Mouse (Mus musculus) midbrain, postnatal 0 days (tissue): ENCODE measurements at regions not wholly inside any gene's neighbourhood (a gene's known extent, or its start where the extent isn't known, plus 50 kb on each side); places are given as distances from the start of the nearest gene placed in this dataset.

Experiments
- ATAC-seq: fragments of 200-750 bp; cut with Nextera tagmentation; 2 replicates; pipeline ENCODE4 v1.8.0; 2017; ENCODE audit warnings: moderate number of reproducible peaks, mild to moderate bottlenecking, moderate TSS enrichment, moderate library complexity; ENCODE audit not compliant: low FRiP score
- DNase-seq: peaks from one replicate; pipeline ENCODE4 v3.0.0-alpha.2; 2015; ENCODE audit warnings: low spot score
- H3K27ac ChIP-seq: fragments of 300-500 bp; sonication (generic); 2 replicates; pipeline ENCODE4 v1.5.1; 2014; ENCODE audit warnings: low read depth, mild to moderate bottlenecking, low read length, mixed read lengths
- H3K27me3 ChIP-seq: fragments of 300-500 bp; sonication (generic); 2 replicates; pipeline ENCODE4 v1.6.1; 2014; ENCODE audit warnings: low read length, control low read depth, mixed read lengths; ENCODE audit not compliant: insufficient read depth
- H3K36me3 ChIP-seq: fragments of 300-500 bp; sonication (generic); 2 replicates; pipeline ENCODE4 v1.6.1; 2014; ENCODE audit warnings: low read length, control low read depth, mixed read lengths; ENCODE audit not compliant: insufficient read depth
- H3K4me1 ChIP-seq: fragments of 300-500 bp; sonication (generic); 2 replicates; pipeline ENCODE4 v1.6.1; 2014; ENCODE audit warnings: mild to moderate bottlenecking, control low read depth, antibody characterized with exemption, low read length, mixed read lengths; ENCODE audit not compliant: insufficient read depth
- H3K4me2 ChIP-seq: fragments of 300-500 bp; sonication (generic); 2 replicates; pipeline ENCODE4 v1.6.1; 2014; ENCODE audit warnings: low read depth, mild to moderate bottlenecking, low read length, mixed read lengths; ENCODE audit not compliant: poor library complexity, severe bottlenecking
- H3K4me3 ChIP-seq: fragments of 300-500 bp; sonication (generic); 2 replicates; pipeline ENCODE4 v1.5.1; 2014; ENCODE audit warnings: low read depth, mild to moderate bottlenecking, low read length, moderate library complexity
- H3K9ac ChIP-seq: fragments of 300-500 bp; sonication (generic); replicated peaks from 2 replicates; pipeline ENCODE4 v1.6.1; 2014; ENCODE audit warnings: mild to moderate bottlenecking, low read length, moderate library complexity, mixed read lengths; ENCODE audit not compliant: poor library complexity, severe bottlenecking
- H3K9me3 ChIP-seq: fragments of 300-500 bp; sonication (generic); 2 replicates; pipeline ENCODE4 v1.6.1; 2016; ENCODE audit warnings: low read length, control low read depth
- CTCF ChIP-seq: IDR thresholded peaks from 2 replicates; pipeline ENCODE4 v1.5.1; 2016; ENCODE audit warnings: antibody characterized with exemption, mild to moderate bottlenecking
- WGBS: fragments of 180-500 bp; shearing (Covaris S2); extraction: QIAGEN DNeasy Blood & Tissue Kit; methylation state at CpG from one replicate; pipeline ENCODE4 v1.1.7; 2014; 5-methylcytosine and 5-hydroxymethylcytosine counted together

DNA sequence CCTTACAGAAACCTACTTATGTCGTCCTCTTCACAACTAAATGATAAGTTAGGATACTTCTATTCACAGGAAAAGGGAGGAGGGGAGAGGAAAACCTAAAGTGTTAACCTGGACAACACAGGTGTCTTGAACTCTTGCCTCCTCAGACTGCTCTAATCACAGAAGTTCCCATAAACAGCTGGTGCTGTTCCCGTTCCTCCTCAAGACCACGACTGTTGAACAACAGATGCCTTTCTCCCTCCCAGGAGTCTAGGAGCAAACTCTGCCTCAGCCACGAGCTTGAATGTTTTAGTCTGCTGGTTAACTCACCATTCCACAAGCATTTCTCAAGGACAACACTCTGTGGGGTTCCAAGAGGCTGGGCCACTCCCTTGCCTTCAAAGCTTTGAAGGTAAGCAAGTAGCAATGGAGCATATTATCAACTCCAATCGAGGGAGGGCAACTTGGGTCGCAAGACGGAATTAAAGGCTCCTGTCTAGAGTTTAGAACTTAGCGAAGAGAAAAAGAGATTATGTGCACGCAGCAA, 186.6 kb upstream of the Bcl6 start:
- no peak overlapping the region for H3K4me2 ChIP-seq
- WGBS, result 79% methylated on average over 9 of the region's 9 CpGs
- H3K36me3 ChIP-seq, result no peaks in the 10 kb centered on the region
- no peak for DNase-seq
- H3K4me3 ChIP-seq, result no peak overlapping the region
- no peak overlapping the region for H3K27ac ChIP-seq
- no peak for TF ChIP-seq CTCF
- H3K9ac ChIP-seq, result no peak overlapping the region
- H3K4me1 ChIP-seq, result no peaks in the 10 kb centered on the region
- ATAC-seq, result no peak
- no peaks in the 10 kb centered on the region for H3K27me3 ChIP-seq
- no peaks in the 10 kb centered on the region for H3K9me3 ChIP-seq

DNA sequence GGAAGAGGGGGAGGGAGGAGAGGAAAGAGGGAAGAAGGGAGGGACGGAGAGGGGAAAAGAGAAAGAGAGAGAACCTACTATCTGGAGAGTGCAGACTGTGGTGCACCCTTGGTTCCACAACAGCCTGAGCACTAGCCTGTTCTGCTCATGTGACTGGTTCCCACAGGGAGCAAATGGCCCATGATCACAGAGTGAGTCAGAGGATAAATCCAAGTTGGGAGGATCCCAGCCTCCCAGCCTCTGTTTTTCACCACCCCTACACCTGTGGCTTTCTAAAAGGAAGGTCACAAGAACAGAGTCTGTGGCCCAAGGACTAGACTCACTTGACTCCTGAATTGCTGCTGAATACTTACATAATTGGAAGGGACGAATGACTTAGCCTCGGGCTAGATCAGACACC, 185.9 kb upstream of the Bcl6 start:
- no peak overlapping the region for H3K4me3 ChIP-seq
- H3K4me2 ChIP-seq, result no peak overlapping the region
- ATAC-seq (no peak), DNase-seq (no peak)
- H3K9ac ChIP-seq, result no peak overlapping the region
- no peaks in the 10 kb centered on the region for H3K27me3 ChIP-seq
- H3K9me3 ChIP-seq, result no peaks in the 10 kb centered on the region
- H3K27ac ChIP-seq, result no peak overlapping the region
- no peak for TF ChIP-seq CTCF
- WGBS, result 90% methylated on average over 3 of the region's 3 CpGs
- no peaks in the 10 kb centered on the region for H3K4me1 ChIP-seq
- H3K36me3 ChIP-seq, result no peaks in the 10 kb centered on the region

- no peaks in the 10 kb centered on the region for H3K4me1 ChIP-seq
- no peaks in the 10 kb centered on the region for H3K36me3 ChIP-seq
- WGBS, result 89% methylated on average over 5 of the region's 5 CpGs
- no peak overlapping the region for H3K27ac ChIP-seq
- no peak overlapping the region for H3K9ac ChIP-seq
- no peak overlapping the region for H3K4me2 ChIP-seq
- ATAC-seq, result no peak
- no peak for TF ChIP-seq CTCF
- no peak for DNase-seq
- H3K4me3 ChIP-seq, result no peak overlapping the region
- H3K27me3 ChIP-seq, result no peaks in the 10 kb centered on the region
- H3K9me3 ChIP-seq, result no peaks in the 10 kb centered on the region
Measured at GRCm38 (mm10) chr16:24173783-24174518, 185.3 kb upstream of the Bcl6 start.

DNA sequence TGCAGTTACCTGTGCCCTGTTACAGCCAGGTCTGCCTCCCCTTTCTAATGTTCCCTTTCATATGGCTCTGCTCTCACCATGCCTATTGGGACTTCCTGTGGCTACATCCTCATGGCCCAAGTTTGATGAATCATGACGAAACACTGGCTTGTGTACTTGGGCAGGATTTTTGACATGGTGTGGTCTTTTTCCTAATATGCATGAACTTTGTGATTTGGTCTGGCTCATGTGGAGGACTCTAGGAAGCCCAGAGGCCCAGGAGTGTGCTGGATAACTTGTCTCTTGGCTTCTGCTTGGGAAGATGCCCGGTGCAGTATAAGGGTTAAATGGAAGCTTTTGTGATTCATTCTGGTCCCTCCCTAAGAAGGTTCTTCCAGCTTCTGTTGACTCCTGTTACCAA, 184.0 kb upstream of the Bcl6 start:
- Histone ChIP-seq H3K4me3 (no peak overlapping the region), H3K4me1 (no peaks in the 10 kb centered on the region), H3K9me3 (no peaks in the 10 kb centered on the region), H3K9ac (no peak overlapping the region), H3K27ac (no peak overlapping the region), H3K4me2 (no peak overlapping the region), H3K36me3 (no peaks in the 10 kb centered on the region), H3K27me3 (no peaks in the 10 kb centered on the region)
- WGBS, result 95% methylated on average over 2 of the region's 2 CpGs
- no peak for DNase-seq
- no peak for ATAC-seq
- TF ChIP-seq CTCF, result no peak

- no peaks in the 10 kb centered on the region for H3K27me3 ChIP-seq
- 66% methylated on average over 5 of the region's 5 CpGs for WGBS
- H3K4me2 ChIP-seq, result no peak overlapping the region
- H3K36me3 ChIP-seq, result no peaks in the 10 kb centered on the region
- ATAC-seq (no peak), DNase-seq (no peak)
- TF ChIP-seq CTCF, result no peak
- H3K9ac ChIP-seq, result no peak overlapping the region
- no peaks in the 10 kb centered on the region for H3K9me3 ChIP-seq
- no peaks in the 10 kb centered on the region for H3K4me1 ChIP-seq
- H3K4me3 ChIP-seq, result no peak overlapping the region
- H3K27ac ChIP-seq, result no peak overlapping the region
Measured at GRCm38 (mm10) chr16:24172065-24172464, 183.4 kb upstream of the Bcl6 start.

DNA sequence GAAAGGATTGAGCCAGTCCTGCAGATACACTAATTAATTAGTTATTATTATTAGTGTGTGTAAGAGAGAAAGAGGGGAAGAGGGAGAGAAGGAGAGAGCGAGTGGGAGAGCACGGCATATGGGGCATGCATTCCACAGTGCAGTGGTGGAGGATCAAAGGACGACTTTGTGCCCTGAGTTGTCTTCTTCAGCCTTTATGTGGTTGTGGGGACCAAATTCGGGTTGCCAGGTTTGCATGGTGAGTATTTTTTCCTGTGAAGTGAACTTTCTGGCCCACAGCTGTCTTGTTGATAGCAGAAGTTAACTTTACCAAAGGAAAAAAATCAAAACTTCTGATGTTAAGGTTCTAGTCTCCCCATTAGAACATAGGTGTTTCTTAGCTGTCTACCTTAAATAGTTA, 182.5 kb upstream of the Bcl6 start:
- Histone ChIP-seq H3K36me3 (no peaks in the 10 kb centered on the region), H3K4me2 (no peak overlapping the region), H3K4me3 (no peak overlapping the region), H3K9ac (no peak overlapping the region), H3K4me1 (no peaks in the 10 kb centered on the region), H3K27me3 (no peaks in the 10 kb centered on the region), H3K9me3 (no peaks in the 10 kb centered on the region), H3K27ac (no peak overlapping the region)
- DNase-seq (no peak), ATAC-seq (no peak)
- WGBS, result 81% methylated on average over 4 of the region's 4 CpGs
- no peak for TF ChIP-seq CTCF
